In genomic region chr4:22102478-22102877, GRCm38 (mm10) we compare ENCODE assay signal across 13 mouse cellular contexts.
DNase-seq lines count a peak whose midpoint lies in the region; ATAC-seq lines count a peak whose summit lies in the region.
"Had no signal": no experiment of that assay in that cellular context is flagged by ENCODE, and none has a peak within 500 bp of the region (broad histone marks: within the 10 kb centered on the region; RNA-seq: fewer than 3 reads in every experiment).

No protein-coding gene starts in this region.

- H3K27ac ChIP-seq in forebrain, embryonic 16.5 days (ENCODE audit: low read length) = peak overlapping the region; percentile 44; the same call in 1 of the 2 replicates
- H3K27ac ChIP-seq in hindbrain, embryonic 16.5 days (ENCODE audit: low read depth, low read length) = no peak overlapping the region; the same call in 1 of the 2 replicates
- no peak overlapping the region for H3K27ac ChIP-seq in neural tube, embryonic 14.5 days (ENCODE audit: low read depth, low read length)
- H3K27ac ChIP-seq: limb, embryonic 15.5 days; macrophage had no signal

- intact Hi-C loops in heart, postnatal 25 days (cut with DNase I) = no loop called here

- no peak overlapping the region for H3K9ac ChIP-seq in forebrain, embryonic 16.5 days (replicated peaks; ENCODE audit: low read depth, low read length)
- no peak overlapping the region for H3K9ac ChIP-seq in hindbrain, embryonic 16.5 days (ENCODE audit: low read depth, low read length)
- H3K9ac ChIP-seq in neural tube, embryonic 14.5 days (replicated peaks; ENCODE audit: low read depth, low read length) = no peak overlapping the region
- H3K9ac ChIP-seq: limb, embryonic 15.5 days; lung, embryonic 14.5 days had no signal

- H3K27me3 ChIP-seq in forebrain, embryonic 16.5 days (replicated peaks; ENCODE audit: control insufficient read depth, insufficient read depth, low read length) = no peaks in the 10 kb centered on the region
- H3K27me3 ChIP-seq in hindbrain, embryonic 16.5 days (replicated peaks; ENCODE audit: control insufficient read depth, insufficient read depth, low read length) = no peaks in the 10 kb centered on the region
- no peaks in the 10 kb centered on the region for H3K27me3 ChIP-seq in neural tube, embryonic 14.5 days (ENCODE audit: control insufficient read depth, insufficient read depth, low read length)
- H3K27me3 ChIP-seq: limb, embryonic 15.5 days had no signal

- no peak overlapping the region for H3K4me2 ChIP-seq in forebrain, embryonic 16.5 days (ENCODE audit: low read length)
- no peak overlapping the region for H3K4me2 ChIP-seq in hindbrain, embryonic 16.5 days (ENCODE audit: low read length)
- no peak overlapping the region for H3K4me2 ChIP-seq in neural tube, embryonic 14.5 days (ENCODE audit: low read depth, low read length)
- H3K4me2 ChIP-seq: limb, embryonic 15.5 days; lung, embryonic 14.5 days had no signal

- H3K9me3 ChIP-seq in forebrain, embryonic 16.5 days (ENCODE audit: control insufficient read depth, low read length) = no peaks in the 10 kb centered on the region
- H3K9me3 ChIP-seq in hindbrain, embryonic 16.5 days (ENCODE audit: control insufficient read depth, low read length) = no peaks in the 10 kb centered on the region
- no peaks in the 10 kb centered on the region for H3K9me3 ChIP-seq in neural tube, embryonic 14.5 days (ENCODE audit: control insufficient read depth, low read length)
- H3K9me3 ChIP-seq: G1E; limb, embryonic 15.5 days had no signal

- H3K4me1 ChIP-seq in forebrain, embryonic 16.5 days (replicated peaks; ENCODE audit: control insufficient read depth, insufficient read depth, low read length) = peaks cover 4% of the 10 kb centered on the region
- peaks cover 3% of the 10 kb centered on the region; the same call in 1 of the 2 replicates for H3K4me1 ChIP-seq in hindbrain, embryonic 16.5 days (ENCODE audit: control insufficient read depth, insufficient read depth, low read depth, low read length)
- H3K4me1 ChIP-seq in neural tube, embryonic 14.5 days (ENCODE audit: control insufficient read depth, insufficient read depth, low read length) = no peaks in the 10 kb centered on the region
- H3K4me1 ChIP-seq: limb, embryonic 15.5 days had no signal

- DNase-seq in layer of hippocampus, adult 11-12 months (ENCODE audit: low spot score) = peak; percentile 11
- DNase-seq in layer of hippocampus, postnatal 36 days = no peak
- no peak for DNase-seq in heart, postnatal 25 days (ENCODE audit: low spot score)
- no peak for DNase-seq in adrenal gland, postnatal 36 days
- DNase-seq: cerebellum, adult 9-10 months; kidney, adult 8-10 months; lung, embryonic 14.5 days had no signal

- no peaks in the 10 kb centered on the region for H3K36me3 ChIP-seq in forebrain, embryonic 16.5 days (ENCODE audit: control insufficient read depth, insufficient read depth)
- H3K36me3 ChIP-seq in hindbrain, embryonic 16.5 days (ENCODE audit: control insufficient read depth, insufficient read depth, low read length) = no peaks in the 10 kb centered on the region
- no peaks in the 10 kb centered on the region for H3K36me3 ChIP-seq in neural tube, embryonic 14.5 days (ENCODE audit: control insufficient read depth, insufficient read depth, low read length)
- H3K36me3 ChIP-seq: G1E; limb, embryonic 15.5 days had no signal

- peak; percentile 66 for ATAC-seq in forebrain, embryonic 16.5 days
- peak; percentile 91 for ATAC-seq in hindbrain, embryonic 16.5 days
- peak; percentile 77; the same call in 1 of the 2 replicates for ATAC-seq in neural tube, embryonic 14.5 days (ENCODE audit: low read depth)

- 43% methylated on average over 5 of the region's 5 CpGs for WGBS in forebrain, embryonic 16.5 days
- 51% methylated on average over 5 of the region's 5 CpGs for WGBS in hindbrain, embryonic 16.5 days
- WGBS in neural tube, embryonic 14.5 days = 64% methylated on average over 5 of the region's 5 CpGs

- no peak overlapping the region for H3K4me3 ChIP-seq in forebrain, embryonic 16.5 days (replicated peaks; ENCODE audit: low read length)
- H3K4me3 ChIP-seq in hindbrain, embryonic 16.5 days (ENCODE audit: low read length) = no peak overlapping the region
- H3K4me3 ChIP-seq in neural tube, embryonic 14.5 days (ENCODE audit: low read depth, low read length) = no peak overlapping the region
- H3K4me3 ChIP-seq: limb, embryonic 15.5 days had no signal
